Comparison of ENCODE assay signal across 22 mouse cellular contexts in genomic region chr10:8942967-8943471, GRCm38 (mm10). TPM values are rescaled to one million over a fixed set of nuclear protein-coding genes. Genes with fewer than 3 reads are reported as not detected.
DNase-seq lines count a peak whose midpoint lies in the region; TF ChIP-seq lines count a peak whose summit lies in the region.
"Had no signal": no experiment of that assay in that cellular context is flagged by ENCODE, and none has a peak within 500 bp of the region (broad histone marks: within the 10 kb centered on the region; RNA-seq: fewer than 3 reads in every experiment).

No protein-coding gene starts in this region.

- intact Hi-C loops in left cerebral cortex, postnatal 25 days (cut with DNase I): no loop called here

- WGBS in olfactory bulb, adult 2 months: 63% methylated on average over 6 of the region's 6 CpGs

- peak; percentile 18 for DNase-seq in layer of hippocampus, adult 11-12 months (ENCODE audit: low spot score)
- no peak for DNase-seq in layer of hippocampus, postnatal 36 days
- DNase-seq in left cerebral cortex, postnatal 25 days (ENCODE audit: low spot score in 2 of 2): peak; percentile 27 to 36
- no peak for DNase-seq in left cerebral cortex, adult 9 months (ENCODE audit: low spot score in 2 of 2)
- DNase-seq: adrenal gland, postnatal 36 days; B cell, adult 2 months; cerebellum, postnatal 10 days; gastrocnemius, postnatal 10 days; heart, postnatal 14 days; kidney, adult 9 months; kidney, postnatal 10 days; liver; lung, adult 2 months; lung, postnatal 10 days had no signal

- H3K4me3 ChIP-seq in bone marrow macrophage, adult 2 months (ENCODE audit: insufficient read depth, low read length): no peak overlapping the region
- no peak overlapping the region for H3K4me3 ChIP-seq in olfactory bulb, adult 2 months (ENCODE audit: insufficient read depth, low read depth, low read length)
- H3K4me3 ChIP-seq: erythroblast, embryonic 14.5 days; hindbrain, embryonic 10.5 days; midbrain, embryonic 13.5 days; neural tube, embryonic 15.5 days had no signal

- no peak for TF ChIP-seq CTCF in bone marrow macrophage, adult 2 months (IDR thresholded peaks at IDR 0.05; ENCODE audit: low read depth, low read length)
- no peak for TF ChIP-seq CTCF in olfactory bulb, adult 2 months (IDR thresholded peaks at IDR 0.05; ENCODE audit: insufficient read depth, low read depth, low read length)

- peak overlapping the region; percentile 76 for H3K27ac ChIP-seq in bone marrow macrophage, adult 2 months (ENCODE audit: insufficient read depth, low read depth, low read length)
- H3K27ac ChIP-seq in olfactory bulb, adult 2 months (ENCODE audit: insufficient read depth, low read depth, low read length): peak overlapping the region; percentile 42
- H3K27ac ChIP-seq: hindbrain, embryonic 10.5 days; liver, embryonic 14.5 days; macrophage; midbrain, embryonic 13.5 days; neural tube, embryonic 15.5 days had no signal

- H3K4me1 ChIP-seq in bone marrow macrophage, adult 2 months (ENCODE audit: control insufficient read depth, insufficient read depth, low read length): peaks cover 37% of the 10 kb centered on the region
- no peaks in the 10 kb centered on the region for H3K4me1 ChIP-seq in olfactory bulb, adult 2 months (ENCODE audit: control insufficient read depth, insufficient read depth, low read length)

- TF ChIP-seq POLR2A in bone marrow macrophage, adult 2 months (IDR thresholded peaks at IDR 0.05; ENCODE audit: borderline replicate concordance, low read depth, low read length): no peak
- TF ChIP-seq POLR2A in olfactory bulb, adult 2 months (IDR thresholded peaks at IDR 0.05; ENCODE audit: insufficient read depth, low read depth, low read length): no peak

RNA-seq across cellular contexts. Expression of gene Sash1, which starts 57.1 kb away (rescaled TPM):
- total RNA-seq in layer of hippocampus, postnatal 36 days (2021): 10 to 100 TPM; 79.8 to 81.5 TPM
- 10 to 100 TPM; 50.2 to 50.5 TPM for total RNA-seq in left cerebral cortex, postnatal 25 days (2021)
- polyA plus RNA-seq in bone marrow macrophage, adult 2 months (2012; ENCODE audit: insufficient read depth, insufficient read length, missing spikeins): 80.4 and 96.7 TPM in 2 replicates
- polyA plus RNA-seq in olfactory bulb, adult 2 months (2012; ENCODE audit: insufficient read depth, insufficient read length, low replicate concordance, missing spikeins): not detected in 2 replicates

Comparison
In these comparisons a context has a peak if more than half of its experiments do, and no peak if none do; other contexts are left out.
1. DNase-seq: peak in layer of hippocampus, adult 11-12 months (single experiment) and left cerebral cortex, postnatal 25 days (2 of 2); none in layer of hippocampus, postnatal 36 days (0 of 2) and left cerebral cortex, adult 9 months (0 of 2).